Mouse (Mus musculus): ENCODE results near the gene Pcnx.
A peak's percentile ranks its signal among the peaks of the same experiment; 100 is the strongest.

Pcnx gene

GRCm38 (mm10) chr12:81855031-81855430 lies 4.8 kb upstream of the Pcnx start:
- no peak for DNase-seq

- peak; percentile 39 for DNase-seq
Observed at GRCm38 (mm10) chr12:81856696-81857095, 3.1 kb upstream of the Pcnx start.

DNA sequence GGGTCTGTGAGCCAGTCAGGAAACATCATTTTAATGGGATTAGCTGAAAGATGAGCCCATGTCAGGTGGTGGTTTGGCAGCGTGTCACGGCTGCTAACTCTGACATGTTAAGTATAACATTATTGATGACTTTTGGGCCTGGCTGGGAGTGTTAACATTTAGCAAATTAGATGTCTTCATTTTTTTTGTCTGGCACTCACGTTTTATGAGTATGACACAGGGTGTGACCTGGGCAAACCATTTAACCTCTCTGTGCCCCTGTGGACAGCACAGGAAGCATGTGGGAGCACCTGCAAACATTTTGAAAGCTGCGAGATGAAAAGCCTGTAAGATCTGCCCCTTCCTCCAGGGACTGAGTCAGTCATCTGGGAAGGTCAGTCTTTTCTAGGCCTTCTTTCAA lies 2.6 kb upstream of the Pcnx start:
- DNase-seq: no peak

DNA sequence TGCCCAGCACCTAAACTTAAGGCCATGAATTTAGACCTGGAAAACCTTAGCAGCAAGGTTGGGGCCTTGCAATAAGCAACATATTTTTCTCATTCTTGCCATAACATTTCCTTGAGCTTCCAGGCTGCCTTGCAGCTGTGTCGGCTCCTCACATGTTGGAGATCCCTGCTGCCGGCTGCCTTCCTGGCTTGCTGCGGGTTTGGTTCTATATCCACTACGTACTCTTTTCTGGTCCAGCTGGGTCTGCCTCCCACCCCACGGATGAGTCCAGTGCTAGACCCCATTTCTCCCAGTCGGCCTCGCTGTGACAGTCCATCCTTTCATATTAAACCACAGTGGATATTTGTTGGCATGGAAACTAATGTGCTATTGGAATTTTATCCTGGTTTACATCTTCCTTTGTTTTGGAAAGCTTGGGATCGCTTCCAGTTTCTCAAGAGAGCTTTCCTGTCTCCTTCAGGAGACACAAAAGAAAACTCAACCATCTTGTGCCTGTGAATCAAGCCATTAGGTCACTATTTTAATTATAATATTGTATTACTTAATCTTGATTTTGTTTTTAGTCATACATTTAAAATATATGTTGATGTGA lies 1.7 kb upstream of the Pcnx start:
- no peak for DNase-seq

GRCm38 (mm10) chr12:81860308-81861181 lies 722 bp downstream of the Pcnx start:
- peak; percentile 74 for DNase-seq

- DNase-seq: no peak
Observed at GRCm38 (mm10) chr12:81861199-81862085, 1.6 kb downstream of the Pcnx start.

DNA sequence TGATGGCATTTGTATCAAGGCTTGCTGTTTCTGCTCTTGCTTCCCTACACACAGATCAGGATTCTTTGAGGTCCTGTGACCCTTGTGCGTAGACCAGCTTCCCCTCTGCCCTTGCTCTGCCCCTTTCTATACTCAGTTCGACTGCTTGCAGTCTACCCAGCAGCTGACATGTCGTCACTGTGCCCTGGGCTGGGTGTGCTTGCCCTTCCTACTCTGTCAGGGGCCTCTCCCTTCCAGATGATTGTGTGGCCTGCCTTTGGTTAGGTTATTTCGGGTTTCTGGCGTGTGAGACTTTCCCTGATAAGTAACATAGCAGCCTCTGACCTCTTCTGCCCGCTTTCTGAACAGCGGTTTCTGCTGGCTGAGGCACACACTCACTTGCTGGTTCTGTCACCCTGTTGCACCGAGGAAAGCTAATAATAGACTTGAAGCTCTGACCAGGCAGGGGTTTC lies 2.6 kb downstream of the Pcnx start:
- DNase-seq: no peak

DNA sequence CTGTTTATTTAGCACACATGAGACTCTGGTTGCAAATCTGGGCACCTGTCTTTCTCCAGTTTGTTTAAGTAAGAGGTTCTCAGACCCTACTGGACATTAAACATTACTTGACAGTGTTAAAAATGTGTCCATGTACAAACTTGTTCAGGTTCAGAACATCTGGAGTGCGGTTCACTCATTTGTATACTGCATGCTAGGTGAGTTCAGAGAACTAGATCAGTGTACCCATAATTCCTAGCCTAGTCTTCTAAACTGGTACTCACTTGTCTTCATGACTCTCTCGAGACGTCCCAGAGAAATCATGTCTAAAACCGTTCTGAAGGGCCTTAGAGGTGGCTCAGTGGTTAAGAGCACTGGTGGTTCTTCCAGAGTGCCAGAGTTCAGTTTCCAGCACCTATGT lies 4.1 kb downstream of the Pcnx start:
- DNase-seq: no peak

DNA sequence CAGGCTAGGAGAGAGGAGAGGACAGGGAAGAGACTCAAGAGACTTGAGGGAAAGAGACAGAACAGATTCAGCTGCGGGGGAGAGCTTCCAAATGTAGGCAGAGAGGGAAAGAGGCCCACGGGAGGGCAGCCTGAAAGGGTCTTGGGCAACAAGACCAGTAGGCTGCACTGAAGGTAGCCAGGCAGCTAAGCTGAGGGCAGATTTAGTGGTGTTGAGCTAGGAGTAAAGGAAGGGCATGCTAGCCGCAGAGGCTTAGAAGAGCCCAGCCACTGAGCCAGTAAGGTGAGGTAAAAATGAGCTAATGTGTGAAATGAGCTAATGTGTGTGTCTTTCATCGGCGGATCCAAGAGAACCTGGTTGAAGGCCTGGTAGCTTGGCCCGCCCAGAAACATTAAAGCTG lies 5.4 kb downstream of the Pcnx start:
- no peak for DNase-seq

DNA sequence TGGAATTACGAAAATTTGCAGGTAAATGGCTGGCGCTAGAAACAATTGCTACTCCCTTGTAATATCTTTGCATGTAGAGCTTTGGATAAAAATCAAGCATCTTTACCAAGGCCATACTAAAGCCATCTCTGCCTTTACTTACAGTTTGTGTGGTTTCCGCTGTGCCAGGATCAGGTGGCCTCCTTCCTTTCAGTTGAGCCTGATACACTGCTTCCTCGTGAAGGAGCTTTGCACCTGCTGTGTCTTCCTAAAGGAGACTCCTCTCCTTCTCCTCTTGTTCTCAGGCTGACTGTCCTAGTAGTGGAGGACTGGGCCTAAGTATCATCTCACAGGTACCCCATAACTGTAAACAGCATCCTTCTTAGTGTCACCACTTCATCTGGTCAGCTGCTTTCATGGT lies 7.5 kb downstream of the Pcnx start:
- no peak for DNase-seq

- no peak for DNase-seq
Observed at GRCm38 (mm10) chr12:81869205-81869940, 9.6 kb downstream of the Pcnx start.

GRCm38 (mm10) chr12:81873345-81873744 lies 13.5 kb downstream of the Pcnx start:
- no peak for DNase-seq

- DNase-seq: no peak
Observed at GRCm38 (mm10) chr12:81880161-81880560, 20.3 kb downstream of the Pcnx start.

GRCm38 (mm10) chr12:81883255-81884106 lies 23.7 kb downstream of the Pcnx start:
- DNase-seq: no peak

GRCm38 (mm10) chr12:81884107-81884398 lies 24.2 kb downstream of the Pcnx start:
- no peak for DNase-seq

GRCm38 (mm10) chr12:81884983-81885382 lies 25.2 kb downstream of the Pcnx start:
- DNase-seq: no peak

- DNase-seq: no peak
Observed at GRCm38 (mm10) chr12:81885982-81886381, 26.2 kb downstream of the Pcnx start.

DNA sequence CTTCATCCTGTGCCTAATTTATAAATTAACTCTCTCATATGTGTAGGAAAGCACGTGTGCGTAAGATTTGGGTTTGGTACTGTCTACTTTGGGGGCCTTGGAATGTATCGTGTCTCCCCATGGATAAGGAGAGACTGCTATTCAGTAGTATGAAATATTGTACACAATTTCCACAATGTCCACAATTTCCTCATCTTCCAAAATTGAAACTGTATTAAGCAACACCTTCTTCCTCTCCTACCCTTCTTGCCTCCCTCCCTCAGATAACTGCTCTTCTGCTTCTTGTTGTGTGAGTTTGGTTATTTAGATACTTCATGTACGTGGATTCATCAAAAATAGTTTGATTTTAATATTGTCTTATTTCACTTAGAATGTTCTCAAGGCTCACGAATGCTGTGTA lies 29.1 kb downstream of the Pcnx start:
- DNase-seq: no peak

GRCm38 (mm10) chr12:81891946-81892345 lies 32.1 kb downstream of the Pcnx start:
- DNase-seq: peak; percentile 12

DNA sequence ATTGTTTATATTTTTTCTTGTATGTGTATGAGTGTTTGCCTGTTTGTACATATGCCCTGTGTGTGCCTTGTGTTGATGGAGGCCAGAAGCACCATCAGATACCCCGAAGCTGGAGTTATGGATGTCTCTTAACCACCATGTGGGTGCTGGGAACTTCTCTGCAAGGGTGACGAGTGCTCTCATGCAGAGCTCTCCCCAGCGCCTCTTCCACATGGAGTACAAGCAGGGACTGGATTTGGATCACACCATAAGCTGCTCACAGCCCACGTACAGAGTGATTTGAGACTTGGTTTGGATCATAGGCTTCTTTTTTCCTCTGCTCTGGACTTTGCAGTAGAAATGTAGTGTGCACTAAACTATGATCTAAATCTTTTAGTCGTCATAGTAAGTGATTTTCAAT lies 34.5 kb downstream of the Pcnx start:
- DNase-seq: no peak

DNA sequence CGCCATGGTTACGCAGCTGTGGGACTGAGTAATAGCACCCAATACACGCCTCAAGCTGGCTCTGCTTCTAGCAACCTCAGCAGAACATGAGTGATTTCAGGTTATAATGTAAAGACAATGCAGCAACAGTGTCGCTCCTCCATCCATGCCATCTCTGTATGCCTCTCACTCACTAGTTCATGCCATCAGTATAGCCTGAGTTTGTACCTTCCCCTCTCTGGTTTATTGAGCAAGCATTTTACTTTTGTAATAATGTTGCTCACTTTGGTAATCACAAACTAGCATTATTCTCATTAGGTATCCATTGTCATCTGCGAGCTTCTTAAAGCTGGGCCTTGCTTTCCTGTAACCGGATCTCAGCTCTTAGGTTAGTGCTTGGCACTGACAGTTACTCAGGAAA lies 36.2 kb downstream of the Pcnx start:
- no peak for DNase-seq

- no peak for DNase-seq
Observed at GRCm38 (mm10) chr12:81904456-81904855, 44.6 kb downstream of the Pcnx start.
